Mouse (Mus musculus) midbrain, postnatal 0 days (tissue): ENCODE measurements at regions not wholly inside any gene's neighbourhood (a gene's known extent, or its start where the extent isn't known, plus 50 kb on each side); places are given as distances from the start of the nearest gene placed in this dataset.
A peak's percentile ranks its signal among the peaks of the same experiment; 100 is the strongest.

Source experiments
- ATAC-seq: fragments of 200-750 bp; cut with Nextera tagmentation; 2 replicates; pipeline ENCODE4 v1.8.0; 2017; ENCODE audit warnings: moderate number of reproducible peaks, mild to moderate bottlenecking, moderate TSS enrichment, moderate library complexity; ENCODE audit not compliant: low FRiP score
- DNase-seq: peaks from one replicate; pipeline ENCODE4 v3.0.0-alpha.2; 2015; ENCODE audit warnings: low spot score
- H3K27ac ChIP-seq: fragments of 300-500 bp; sonication (generic); 2 replicates; pipeline ENCODE4 v1.5.1; 2014; ENCODE audit warnings: low read depth, mild to moderate bottlenecking, low read length, mixed read lengths
- H3K27me3 ChIP-seq: fragments of 300-500 bp; sonication (generic); 2 replicates; pipeline ENCODE4 v1.6.1; 2014; ENCODE audit warnings: low read length, control low read depth, mixed read lengths; ENCODE audit not compliant: insufficient read depth
- H3K36me3 ChIP-seq: fragments of 300-500 bp; sonication (generic); 2 replicates; pipeline ENCODE4 v1.6.1; 2014; ENCODE audit warnings: low read length, control low read depth, mixed read lengths; ENCODE audit not compliant: insufficient read depth
- H3K4me1 ChIP-seq: fragments of 300-500 bp; sonication (generic); 2 replicates; pipeline ENCODE4 v1.6.1; 2014; ENCODE audit warnings: mild to moderate bottlenecking, control low read depth, antibody characterized with exemption, low read length, mixed read lengths; ENCODE audit not compliant: insufficient read depth
- H3K4me2 ChIP-seq: fragments of 300-500 bp; sonication (generic); 2 replicates; pipeline ENCODE4 v1.6.1; 2014; ENCODE audit warnings: low read depth, mild to moderate bottlenecking, low read length, mixed read lengths; ENCODE audit not compliant: poor library complexity, severe bottlenecking
- H3K4me3 ChIP-seq: fragments of 300-500 bp; sonication (generic); 2 replicates; pipeline ENCODE4 v1.5.1; 2014; ENCODE audit warnings: low read depth, mild to moderate bottlenecking, low read length, moderate library complexity
- H3K9ac ChIP-seq: fragments of 300-500 bp; sonication (generic); replicated peaks from 2 replicates; pipeline ENCODE4 v1.6.1; 2014; ENCODE audit warnings: mild to moderate bottlenecking, low read length, moderate library complexity, mixed read lengths; ENCODE audit not compliant: poor library complexity, severe bottlenecking
- H3K9me3 ChIP-seq: fragments of 300-500 bp; sonication (generic); 2 replicates; pipeline ENCODE4 v1.6.1; 2016; ENCODE audit warnings: low read length, control low read depth
- CTCF ChIP-seq: IDR thresholded peaks from 2 replicates; pipeline ENCODE4 v1.5.1; 2016; ENCODE audit warnings: antibody characterized with exemption, mild to moderate bottlenecking
- WGBS: fragments of 180-500 bp; shearing (Covaris S2); extraction: QIAGEN DNeasy Blood & Tissue Kit; methylation state at CpG from one replicate; pipeline ENCODE4 v1.1.7; 2014; 5-methylcytosine and 5-hydroxymethylcytosine counted together

- Histone ChIP-seq H3K4me3 (no peak overlapping the region), H3K9ac (no peak overlapping the region), H3K27me3 (no peaks in the 10 kb centered on the region), H3K36me3 (no peaks in the 10 kb centered on the region), H3K4me2 (no peak overlapping the region), H3K27ac (no peak overlapping the region), H3K4me1 (no peaks in the 10 kb centered on the region), H3K9me3 (no peaks in the 10 kb centered on the region)
- ATAC-seq = no peak
- 83% methylated on average over 6 of the region's 6 CpGs for WGBS
- TF ChIP-seq CTCF = peak; percentile 65
- DNase-seq = no peak
Measured at GRCm38 (mm10) chr4:105924781-105925382, 135.2 kb downstream of the Gm12728 start.

GRCm38 (mm10) chr4:105925506-105925905 is 135.8 kb downstream of the Gm12728 start:
- ATAC-seq (no peak), DNase-seq (no peak)
- TF ChIP-seq CTCF = no peak
- Histone ChIP-seq H3K4me1 (no peaks in the 10 kb centered on the region), H3K27me3 (no peaks in the 10 kb centered on the region), H3K4me3 (no peak overlapping the region), H3K9me3 (no peaks in the 10 kb centered on the region), H3K27ac (no peak overlapping the region), H3K4me2 (no peak overlapping the region), H3K36me3 (no peaks in the 10 kb centered on the region), H3K9ac (no peak overlapping the region)
- 96% methylated on average over 2 of the region's 2 CpGs for whole genome bisulfite sequencing

GRCm38 (mm10) chr4:105929658-105930057 is 140.0 kb downstream of the Gm12728 start:
- Histone ChIP-seq H3K27ac (no peak overlapping the region), H3K4me2 (no peak overlapping the region), H3K27me3 (no peaks in the 10 kb centered on the region), H3K4me3 (no peak overlapping the region), H3K36me3 (no peaks in the 10 kb centered on the region), H3K9ac (no peak overlapping the region), H3K9me3 (no peaks in the 10 kb centered on the region), H3K4me1 (no peaks in the 10 kb centered on the region)
- DNase-seq (no peak), ATAC-seq (no peak)
- 95% methylated on average over 10 of the region's 10 CpGs for WGBS
- TF ChIP-seq CTCF = no peak

- no peaks in the 10 kb centered on the region for H3K4me1 ChIP-seq
- no peak for TF ChIP-seq CTCF
- no peak overlapping the region for H3K9ac ChIP-seq
- DNase-seq = no peak
- H3K4me3 ChIP-seq = no peak overlapping the region
- no peak overlapping the region for H3K4me2 ChIP-seq
- no peak overlapping the region for H3K27ac ChIP-seq
- ATAC-seq = no peak
- 63% methylated on average over 4 of the region's 4 CpGs for WGBS
- no peaks in the 10 kb centered on the region for H3K36me3 ChIP-seq
- H3K27me3 ChIP-seq = no peaks in the 10 kb centered on the region
- no peaks in the 10 kb centered on the region for H3K9me3 ChIP-seq
Measured at GRCm38 (mm10) chr4:105934971-105935370, 145.3 kb downstream of the Gm12728 start.

- Histone ChIP-seq H3K27me3 (no peaks in the 10 kb centered on the region), H3K9ac (no peak overlapping the region), H3K27ac (no peak overlapping the region), H3K4me3 (no peak overlapping the region), H3K36me3 (no peaks in the 10 kb centered on the region), H3K4me1 (no peaks in the 10 kb centered on the region), H3K4me2 (no peak overlapping the region), H3K9me3 (no peaks in the 10 kb centered on the region)
- no peak for ATAC-seq
- DNase-seq = no peak
- 93% methylated on average over 7 of the region's 7 CpGs for WGBS
- TF ChIP-seq CTCF = no peak
Measured at GRCm38 (mm10) chr4:105936755-105937514, 147.3 kb downstream of the Gm12728 start.

GRCm38 (mm10) chr4:105937587-105937986 is 147.9 kb downstream of the Gm12728 start:
- Histone ChIP-seq H3K4me1 (no peaks in the 10 kb centered on the region), H3K9me3 (no peaks in the 10 kb centered on the region), H3K36me3 (no peaks in the 10 kb centered on the region), H3K27ac (no peak overlapping the region), H3K4me2 (no peak overlapping the region), H3K27me3 (no peaks in the 10 kb centered on the region), H3K4me3 (no peak overlapping the region), H3K9ac (no peak overlapping the region)
- ATAC-seq = no peak
- TF ChIP-seq CTCF = no peak
- whole genome bisulfite sequencing = 84% methylated on average over 6 of the region's 6 CpGs
- DNase-seq = no peak
